Mouse (Mus musculus): Measurements from ENCODE around the gene Adam12.

Adam12 gene

DNA sequence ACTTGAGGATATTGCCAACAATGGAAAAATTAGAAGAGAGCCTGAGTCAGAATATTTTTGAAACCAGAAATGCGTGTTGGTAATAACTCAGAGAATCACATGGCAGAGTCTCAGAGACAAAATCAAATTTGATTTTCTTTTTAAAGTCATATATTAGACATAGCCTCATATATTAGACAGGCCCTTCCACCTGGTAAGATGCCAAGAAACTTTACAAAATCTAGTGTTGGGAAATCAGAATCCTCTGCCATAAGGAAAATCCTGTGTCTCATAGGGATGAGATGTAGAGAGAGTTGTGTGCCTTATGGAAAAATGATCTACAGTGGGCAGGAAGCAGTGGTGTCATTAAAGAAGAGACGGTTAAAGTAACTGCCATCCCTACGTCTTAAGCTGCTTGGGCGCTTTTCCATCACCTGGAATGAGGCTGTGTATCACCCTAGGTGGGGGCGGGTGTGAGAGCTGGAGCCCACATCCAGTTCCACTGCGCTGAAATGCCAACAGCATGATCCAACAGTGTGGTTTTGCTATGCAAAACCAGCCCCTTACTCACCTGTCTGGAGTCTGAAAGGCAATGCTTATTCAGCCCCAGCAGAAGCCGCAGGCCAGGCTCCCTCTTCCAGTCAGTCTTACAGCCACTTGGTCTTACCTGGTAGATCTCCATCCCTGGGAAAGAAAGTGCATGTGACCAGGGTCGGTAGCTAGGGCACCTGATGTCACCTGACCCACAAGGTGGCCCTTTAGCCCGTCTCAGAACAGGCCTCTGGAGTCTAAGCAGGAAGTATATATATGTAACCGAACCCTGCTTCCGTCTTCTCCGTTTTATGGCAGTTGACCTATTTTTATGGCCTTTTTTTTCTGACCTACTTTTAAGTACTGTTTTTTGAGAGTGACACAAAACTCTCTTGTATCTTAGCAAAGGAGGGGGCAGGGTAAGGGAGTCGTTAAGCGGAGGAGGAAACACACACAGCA, at the start of gene Adam12:
Adam12 (minus strand) TSS at position 769 of the 969 bp plus-strand sequence.
- no peak for DNase-seq (ENCODE audit: low spot score in 2 of 2)

DNA sequence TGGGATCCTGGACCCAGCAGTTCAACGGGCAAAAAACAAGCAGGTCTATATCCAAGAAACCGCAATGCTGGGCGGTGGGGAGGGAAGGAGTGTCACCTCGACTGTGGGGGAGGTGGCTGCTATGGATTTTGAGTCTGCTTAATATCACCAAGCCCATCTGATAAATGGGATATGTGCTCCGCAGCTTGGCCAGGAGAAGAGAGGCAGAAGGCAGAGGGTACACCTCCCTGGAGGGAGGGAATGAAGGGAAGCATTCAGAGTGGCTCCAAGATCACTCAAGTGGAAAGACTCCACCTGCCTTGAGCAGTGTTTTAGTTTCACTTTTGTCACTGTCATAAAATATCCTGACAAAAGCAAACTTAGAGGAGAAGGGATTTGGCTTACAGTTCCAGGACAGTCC, 41.0 kb upstream of the Adam12 start:
- DNase-seq (ENCODE audit: low spot score in 2 of 2): no peak

DNA sequence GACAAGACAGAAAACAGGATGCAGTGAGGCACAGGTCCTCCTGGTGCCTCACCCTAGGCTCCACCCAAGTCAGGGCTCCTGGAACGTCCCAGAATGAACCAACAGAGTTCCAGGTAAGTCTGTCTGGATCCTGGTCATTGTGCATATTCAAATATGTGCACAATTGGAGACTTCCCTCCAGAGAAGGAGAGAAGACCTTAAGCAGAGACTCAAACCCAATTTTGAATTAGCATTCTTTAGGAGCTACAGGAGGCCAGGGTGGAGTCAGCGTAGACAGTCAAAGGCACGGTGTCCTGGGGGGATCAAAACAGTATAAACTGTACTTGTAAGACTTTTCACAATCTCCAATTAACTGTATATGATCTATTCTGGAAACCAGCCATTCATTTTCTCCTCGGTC, 40.5 kb upstream of the Adam12 start:
- no peak for DNase-seq (ENCODE audit: low spot score in 2 of 2)

DNA sequence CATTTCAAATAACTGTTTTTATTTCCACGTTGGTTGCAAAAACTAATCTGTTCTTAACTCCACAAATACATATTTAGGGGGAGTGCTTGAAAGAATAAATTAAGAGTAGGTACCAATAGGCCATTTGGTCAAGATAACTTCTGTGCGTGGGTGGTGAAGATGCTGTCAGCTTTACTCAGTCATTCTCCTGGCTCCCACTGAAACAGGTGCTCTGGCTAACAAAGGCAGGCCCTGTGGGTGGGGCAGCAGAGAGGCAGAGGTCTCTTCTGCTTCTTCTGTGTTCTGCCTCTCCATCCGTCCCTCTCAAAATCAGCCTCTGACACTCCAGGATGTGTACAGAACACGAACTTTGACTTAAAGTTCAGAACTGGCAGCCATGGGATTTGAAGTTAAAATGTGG, 33.8 kb upstream of the Adam12 start:
- no peak for DNase-seq (ENCODE audit: low spot score in 2 of 2)

DNA sequence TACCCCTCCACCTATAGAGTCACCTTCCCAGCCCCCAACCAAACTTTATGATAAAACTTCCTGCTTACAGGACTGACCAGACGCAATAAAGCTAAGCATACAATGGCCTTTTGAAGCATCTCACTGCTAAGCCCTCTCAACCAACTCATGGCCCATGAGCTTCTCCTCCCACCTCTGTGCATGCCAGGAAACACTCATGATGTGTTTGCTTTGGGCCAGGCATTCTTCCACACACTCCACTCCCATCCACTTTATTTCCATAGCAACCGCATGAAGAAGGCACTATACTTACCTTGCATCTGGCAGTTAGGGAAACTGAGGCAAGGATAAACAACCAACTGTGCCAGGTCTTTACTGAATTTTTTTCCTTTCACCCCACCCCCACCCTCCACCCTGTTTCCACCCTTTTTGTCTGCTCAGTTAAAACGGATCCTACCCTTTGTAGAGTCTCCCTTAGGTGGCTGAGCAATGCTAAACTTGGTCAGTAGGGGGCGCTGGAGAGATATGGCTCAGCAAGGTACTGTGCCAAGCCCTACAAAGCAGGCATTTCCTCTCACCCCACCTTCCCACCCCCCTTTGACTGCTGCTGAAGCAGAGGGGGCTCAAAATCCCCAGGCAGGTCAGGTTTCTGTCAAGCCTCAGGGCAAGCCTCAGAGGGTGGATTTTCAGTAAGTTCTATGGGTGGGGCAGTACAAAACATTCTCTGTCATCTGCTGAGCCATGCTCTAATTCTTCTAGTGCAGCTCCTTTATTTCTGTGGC, 31.4 kb upstream of the Adam12 start:
- DNase-seq (ENCODE audit: low spot score in 2 of 2): peak; percentile 43 to 52

DNA sequence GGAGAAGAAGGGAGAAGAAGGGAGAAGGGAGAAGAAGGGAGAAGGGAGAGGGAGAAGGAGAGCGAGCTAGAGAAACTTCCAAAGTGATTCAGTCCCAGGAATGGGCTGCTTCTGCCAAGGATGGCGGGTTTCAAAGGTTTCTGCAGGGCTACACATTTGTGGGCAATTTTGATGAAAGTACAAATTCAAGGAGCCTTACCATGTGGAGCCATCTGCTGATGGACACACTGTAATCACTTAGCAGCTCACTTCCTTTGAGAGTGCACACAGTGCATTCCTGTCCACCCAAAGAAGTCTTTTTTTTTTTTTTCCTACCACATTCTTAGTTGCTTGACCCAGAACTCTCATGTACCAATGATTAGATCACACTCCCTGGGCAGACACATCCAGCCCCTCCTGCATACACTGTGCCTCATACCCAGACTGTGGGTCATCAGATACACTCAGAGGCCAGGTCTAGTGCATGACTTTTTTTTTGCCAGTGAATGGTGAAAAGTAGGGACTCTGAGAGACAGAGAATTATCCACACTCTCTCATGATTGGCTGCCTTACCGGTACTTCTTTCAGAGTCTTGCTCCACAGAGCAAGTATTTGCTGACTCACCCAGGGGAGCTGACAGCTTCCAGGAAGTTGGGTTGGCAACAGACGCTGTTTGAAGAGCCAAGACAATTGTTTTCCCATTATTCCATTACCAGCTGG, 29.2 kb upstream of the Adam12 start:
- peak in 1 of 2 experiments; percentile 28 for DNase-seq (ENCODE audit: low spot score in 2 of 2)

DNA sequence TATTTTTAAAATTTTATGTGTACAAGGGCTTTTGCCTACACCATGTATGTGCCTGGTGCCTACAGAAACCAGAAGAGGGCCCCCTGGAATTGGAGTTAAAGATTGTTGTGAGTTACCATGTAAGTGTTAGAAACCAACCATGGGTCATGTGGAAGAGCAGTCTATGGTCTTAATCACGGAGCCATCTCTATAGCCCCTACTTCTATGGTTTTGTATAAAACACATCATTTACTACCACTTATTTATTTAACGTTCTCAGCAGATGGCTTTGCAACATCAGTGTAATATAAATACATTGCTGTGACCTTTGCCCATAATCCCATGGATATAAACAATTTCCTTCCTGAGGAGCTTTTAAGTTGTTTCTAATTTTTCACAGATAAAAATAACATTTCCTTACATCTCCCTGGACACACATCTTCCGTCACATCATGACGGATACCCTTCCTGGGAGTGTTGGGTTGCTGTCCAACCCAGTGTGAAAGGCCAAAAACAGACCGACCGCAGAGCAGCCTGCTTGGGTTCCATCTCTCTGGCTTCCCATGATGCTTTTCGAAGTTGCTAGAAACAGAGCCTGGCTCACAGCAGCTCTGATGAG, 18.4 kb upstream of the Adam12 start:
- no peak for DNase-seq (ENCODE audit: low spot score in 2 of 2)

DNA sequence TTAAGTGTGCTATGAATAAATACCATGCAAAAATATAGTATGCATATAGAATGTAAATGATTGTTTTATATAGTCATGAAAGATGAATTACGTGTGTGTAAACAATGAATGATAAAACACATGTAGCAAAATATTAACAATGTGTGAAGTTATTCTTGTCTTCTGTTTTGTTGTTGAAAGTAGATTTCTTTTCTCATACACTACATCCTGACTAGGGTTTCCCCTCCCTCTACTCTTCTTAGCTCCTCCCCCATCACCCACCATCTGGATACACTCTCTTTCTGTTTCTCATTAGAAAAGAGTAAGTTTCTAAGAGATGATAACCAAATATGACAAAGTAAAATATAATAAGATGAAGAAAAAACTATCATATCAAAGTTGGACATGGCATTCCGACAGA, 16.1 kb upstream of the Adam12 start:
- no peak for DNase-seq (ENCODE audit: low spot score in 2 of 2)

DNA sequence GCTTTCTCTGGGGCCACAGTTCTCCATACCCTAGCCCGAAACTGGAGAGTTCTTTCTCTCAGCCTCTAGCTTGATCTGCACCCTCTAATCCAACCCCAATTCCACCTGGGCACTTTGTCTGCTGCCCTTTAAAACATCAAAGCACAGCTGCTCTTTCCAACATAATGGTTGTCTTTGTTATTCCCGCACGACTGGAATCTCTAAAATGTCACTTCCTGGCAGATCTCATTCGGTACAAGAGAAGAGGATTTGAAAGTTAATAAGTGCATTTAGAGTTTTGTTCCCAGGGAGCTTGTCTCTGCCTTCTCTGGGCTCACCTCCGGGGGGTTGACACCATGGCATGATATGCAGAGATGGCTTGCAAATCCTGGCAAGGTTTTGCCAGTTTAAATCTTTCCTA, 14.7 kb upstream of the Adam12 start:
- DNase-seq (ENCODE audit: low spot score in 2 of 2): no peak

DNA sequence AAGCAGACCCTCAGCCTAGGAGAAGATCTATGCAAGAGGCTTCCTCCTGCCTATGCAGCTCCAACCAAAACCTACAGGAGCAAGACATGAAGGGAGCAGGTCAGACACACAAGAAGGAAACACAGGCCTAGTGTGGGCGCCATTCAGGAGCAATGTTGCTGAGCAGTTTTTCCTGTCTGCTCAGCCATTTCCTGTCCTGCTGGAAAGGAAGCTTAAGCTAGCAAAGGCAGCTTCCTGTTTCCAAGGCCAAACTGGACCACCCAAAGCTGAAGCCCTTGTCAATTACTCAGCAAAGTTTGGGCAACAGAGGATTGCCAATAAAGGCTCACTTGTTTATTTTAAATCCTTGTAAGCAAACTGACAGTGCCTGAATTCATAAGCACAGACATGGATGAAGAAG, 10.8 kb upstream of the Adam12 start:
- no peak for DNase-seq (ENCODE audit: low spot score in 2 of 2)

DNA sequence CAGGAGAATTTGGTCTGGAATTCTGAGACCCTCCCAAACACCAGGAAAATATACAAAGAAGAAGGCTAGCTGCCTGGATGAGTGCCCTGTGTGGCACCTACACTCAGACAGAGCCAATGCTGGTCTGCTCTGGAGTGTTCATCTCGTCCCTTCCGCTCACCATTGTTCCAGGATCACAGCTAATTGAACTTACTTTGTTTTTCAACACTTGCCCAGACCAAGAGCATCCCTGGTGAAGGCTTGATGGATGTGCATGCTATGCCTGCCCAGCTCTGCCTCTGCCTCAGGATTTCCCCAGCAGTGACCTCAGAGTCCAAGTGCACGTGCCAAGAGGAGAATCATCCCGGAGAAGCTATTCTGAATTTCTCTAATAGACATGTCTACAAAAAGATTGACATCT, 9.3 kb upstream of the Adam12 start:
- no peak for DNase-seq (ENCODE audit: low spot score in 2 of 2)

DNA sequence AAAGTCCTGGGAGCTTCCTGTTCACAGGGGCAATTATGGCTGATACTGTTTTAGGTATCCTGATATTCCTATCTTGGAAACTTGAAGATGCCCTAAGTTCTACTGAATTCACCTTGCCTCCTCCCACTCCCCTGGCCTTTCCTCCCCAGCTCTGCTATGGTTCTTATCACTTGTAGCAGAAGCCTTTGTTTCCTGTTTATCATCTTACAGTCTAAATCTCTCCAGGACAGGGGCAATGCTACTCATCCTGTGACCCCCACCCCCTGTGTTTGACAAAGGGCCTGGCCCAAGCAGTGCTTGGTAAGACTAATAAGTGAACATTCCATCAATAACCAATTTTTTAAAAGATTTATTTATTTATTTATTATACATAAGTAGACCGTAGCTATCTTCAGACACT, 8.6 kb upstream of the Adam12 start:
- no peak for DNase-seq (ENCODE audit: low spot score in 2 of 2)

DNA sequence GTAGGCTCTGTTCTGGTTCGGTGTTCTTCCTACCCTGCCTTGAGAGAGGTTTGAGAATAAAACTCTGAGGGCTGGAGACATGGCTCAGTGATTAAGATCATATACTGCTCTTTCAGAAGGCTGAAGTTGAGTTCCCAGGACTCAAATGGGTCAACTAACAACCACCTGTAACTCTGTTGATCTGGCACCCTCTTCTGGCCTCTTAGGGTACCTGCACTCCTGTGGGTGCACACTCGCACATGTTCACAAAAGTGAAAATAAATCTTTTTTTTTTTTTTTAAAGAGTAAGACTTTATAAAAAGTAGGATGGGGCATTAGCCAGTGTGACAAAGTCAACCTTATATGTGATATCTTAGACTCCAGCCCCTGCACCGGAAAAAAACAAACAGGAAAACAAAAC, 6.9 kb upstream of the Adam12 start:
- no peak for DNase-seq (ENCODE audit: low spot score in 2 of 2)

DNA sequence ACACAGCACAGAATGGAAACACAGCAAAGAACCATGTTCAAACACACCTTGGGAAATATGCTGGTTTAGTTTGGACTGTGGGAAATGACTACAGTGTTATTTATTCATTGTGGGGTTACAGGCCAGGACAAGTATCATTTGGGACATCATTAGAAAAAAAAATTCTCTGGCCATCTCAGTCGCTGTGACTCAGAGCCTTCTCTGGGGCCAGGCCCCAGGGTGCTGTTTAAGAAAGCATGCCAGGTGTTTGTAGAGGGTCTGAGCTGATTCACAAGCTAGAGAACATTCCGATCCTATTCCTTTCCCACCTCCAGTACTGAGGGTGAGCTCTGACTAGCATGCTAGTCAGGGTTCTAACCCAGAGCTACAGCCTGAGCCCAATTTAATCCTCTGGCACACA, 5.4 kb upstream of the Adam12 start:
- DNase-seq (ENCODE audit: low spot score in 2 of 2): no peak

DNA sequence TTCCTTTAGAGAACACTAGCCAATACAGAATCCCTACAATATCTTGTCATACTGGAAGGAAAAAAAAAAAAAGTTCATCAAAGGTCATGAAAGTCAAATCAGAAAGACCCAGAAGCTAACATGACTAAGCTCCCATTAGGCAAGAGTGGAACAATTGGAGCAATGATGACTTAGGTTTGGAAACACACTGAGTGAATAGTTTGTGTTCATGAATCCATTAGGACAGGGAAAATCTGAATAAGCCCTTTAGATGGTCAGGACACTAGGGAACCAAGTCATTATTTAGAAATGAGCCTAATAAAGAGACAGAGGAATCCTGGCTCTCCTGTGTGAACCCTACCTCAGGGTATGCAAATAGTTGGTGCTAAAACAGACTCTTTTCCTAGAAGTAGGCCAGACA, 4.8 kb upstream of the Adam12 start:
- no peak for DNase-seq (ENCODE audit: low spot score in 2 of 2)

DNA sequence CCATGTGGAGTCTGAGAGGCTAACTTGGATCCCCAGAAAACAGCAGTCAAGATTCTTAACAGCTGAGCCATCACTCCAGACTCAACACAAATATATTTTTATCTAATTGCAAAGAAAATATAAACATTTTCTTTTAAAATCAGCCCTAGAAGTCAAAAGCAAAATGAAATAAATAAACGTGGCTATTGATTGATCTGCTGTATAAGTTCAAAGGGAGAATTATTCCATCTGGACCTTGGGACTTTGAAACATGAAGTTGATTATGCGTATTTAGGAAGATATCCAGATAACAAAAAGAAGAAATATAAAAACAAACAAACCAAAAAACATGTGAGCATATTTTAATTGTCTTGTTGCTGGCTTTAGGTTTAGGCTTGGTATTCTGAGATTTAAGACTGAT, 3.6 kb upstream of the Adam12 start:
- no peak for DNase-seq (ENCODE audit: low spot score in 2 of 2)

DNA sequence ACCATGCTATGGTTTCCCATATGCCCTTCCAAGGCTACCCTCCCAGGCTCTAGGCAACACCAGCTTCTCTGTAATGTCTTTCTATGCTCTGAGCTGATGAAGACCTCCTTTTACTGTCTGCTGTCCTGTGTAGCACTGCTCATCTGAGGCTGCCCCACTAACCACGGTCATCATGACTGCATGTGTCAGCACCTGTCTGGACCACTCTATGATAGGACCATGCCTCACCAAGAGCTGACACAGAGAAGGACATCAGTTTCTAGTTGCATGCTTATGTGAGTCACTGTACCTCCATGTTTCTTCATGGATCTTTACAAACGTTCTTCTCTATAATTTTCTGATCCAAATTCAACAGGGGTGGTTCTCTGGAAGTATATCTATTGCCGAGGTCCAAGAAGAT, 1.2 kb downstream of the Adam12 start:
- DNase-seq (ENCODE audit: low spot score in 2 of 2): no peak

DNA sequence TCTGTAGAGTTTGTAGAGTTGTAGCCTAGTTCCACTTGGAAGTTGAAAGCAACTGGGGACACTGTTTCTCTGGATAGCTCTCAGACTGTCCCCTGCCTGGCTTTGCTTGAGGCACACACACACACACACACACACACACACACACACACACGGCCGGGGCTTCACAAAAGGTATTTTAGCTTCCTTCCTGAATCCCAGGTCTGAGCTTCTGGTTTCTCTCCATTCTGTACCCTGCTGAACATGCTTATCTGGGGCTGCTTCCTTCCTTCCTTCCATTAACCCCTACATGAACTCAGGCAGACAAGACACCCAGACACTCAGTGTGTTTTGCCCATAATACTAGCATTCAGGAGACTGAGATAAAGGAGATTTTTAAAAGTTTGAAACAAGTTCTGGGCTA, 2.0 kb downstream of the Adam12 start:
- DNase-seq (ENCODE audit: low spot score in 2 of 2): no peak

DNA sequence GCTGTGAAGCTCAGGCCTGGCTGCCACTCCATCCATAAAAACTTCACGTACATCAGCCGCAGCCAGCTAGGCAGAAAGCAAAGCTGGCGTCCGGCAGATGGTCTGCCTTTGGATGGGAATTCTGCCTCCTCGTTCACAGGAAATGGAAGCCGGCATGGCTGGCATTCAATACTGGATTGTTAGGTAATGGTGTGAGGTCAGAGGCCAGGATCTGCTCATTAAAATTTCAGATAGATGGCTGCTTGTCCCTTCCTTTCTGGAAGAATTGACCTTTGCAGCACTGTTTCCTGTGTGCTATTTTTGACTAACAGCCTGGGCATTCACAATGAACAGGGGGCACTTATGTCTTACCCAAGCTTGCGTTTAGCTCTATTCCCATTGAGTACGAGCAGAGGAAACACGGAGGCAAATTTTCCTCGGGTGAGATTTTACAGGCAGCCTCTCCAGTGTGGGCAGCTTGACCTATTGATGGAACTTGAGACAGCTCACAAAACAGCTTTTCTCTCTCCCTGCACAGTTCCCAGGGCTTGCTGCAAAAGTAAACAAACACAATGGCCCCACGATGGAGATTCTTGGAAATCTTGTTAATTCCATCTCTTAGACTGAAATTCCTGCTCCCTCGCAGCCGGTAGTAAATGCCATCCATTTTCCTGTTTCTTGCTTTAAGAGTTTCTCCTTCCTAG, 4.0 kb downstream of the Adam12 start:
- DNase-seq (ENCODE audit: low spot score in 2 of 2): peak; percentile 66 to 68

DNA sequence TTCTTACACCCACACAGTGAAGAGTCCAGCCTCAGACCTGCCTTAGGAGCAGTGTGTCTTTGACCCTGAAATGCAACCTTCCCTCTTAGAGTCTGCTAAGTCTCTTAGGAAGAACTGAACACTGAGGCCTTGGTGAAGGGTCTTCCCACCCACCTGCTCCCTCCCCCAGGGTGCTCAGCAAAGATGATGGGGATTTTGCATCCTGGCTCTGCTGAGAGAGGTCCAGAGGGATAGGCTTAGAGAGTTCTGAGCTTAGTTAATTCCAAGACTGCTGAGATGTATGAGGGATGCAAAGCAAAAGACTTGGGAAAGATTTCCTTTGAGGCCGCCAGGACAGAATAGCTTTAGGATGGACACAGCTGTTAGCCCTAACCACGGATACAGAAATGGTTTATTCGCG, 4.8 kb downstream of the Adam12 start:
- no peak for DNase-seq (ENCODE audit: low spot score in 2 of 2)

DNA sequence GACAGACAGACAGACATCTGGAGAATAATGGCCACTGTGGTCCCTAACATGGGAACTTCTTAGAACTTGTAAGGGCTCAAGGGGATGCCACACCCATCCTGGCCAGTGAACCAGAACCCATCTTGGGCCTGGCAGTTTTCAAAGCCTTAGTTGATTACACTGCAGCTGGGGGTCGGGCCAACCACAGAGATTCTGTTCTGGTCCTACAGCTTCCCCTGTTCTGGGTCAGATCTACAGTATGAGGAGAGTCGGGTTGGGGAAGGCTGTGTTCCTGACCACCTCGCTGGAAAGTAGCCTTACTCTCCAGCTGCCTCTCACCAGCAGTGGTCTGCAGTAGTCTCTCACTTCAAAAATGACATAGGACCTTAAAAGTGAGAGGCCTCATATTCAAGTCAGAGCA, 5.7 kb downstream of the Adam12 start:
- no peak for DNase-seq (ENCODE audit: low spot score in 2 of 2)

Measured in right cerebral cortex, postnatal 10 days (tissue).